Mouse (Mus musculus): ENCODE measurements around the gene Shroom1. TPM values are rescaled to one million over a fixed set of nuclear protein-coding genes. Genes with fewer than 3 reads are reported as not detected.
A peak's percentile ranks its signal among the peaks of the same experiment; 100 is the strongest.

The Shroom1 gene
- polyA plus RNA-seq, 1 experiment from 2014 or later: 2.5 TPM

DNA sequence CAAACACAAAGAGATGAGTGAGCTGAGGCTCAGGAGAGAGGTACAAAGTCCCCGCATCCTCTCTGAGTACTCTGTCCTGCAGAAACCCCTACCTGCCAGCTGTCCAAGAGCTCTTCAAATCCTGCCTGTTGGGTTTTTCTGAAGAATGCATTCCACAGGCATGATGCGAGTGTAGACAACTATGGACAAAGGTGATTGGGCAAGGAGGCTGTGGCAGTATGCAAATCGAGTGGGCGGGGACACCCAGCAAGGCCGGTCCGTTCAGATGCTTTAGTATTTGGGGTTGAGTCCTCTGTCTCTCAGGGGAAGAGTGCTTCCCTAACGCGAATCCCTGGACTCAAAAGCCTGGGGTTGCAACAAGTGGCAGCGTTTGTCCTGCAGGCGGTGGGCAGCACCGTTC lies 43.6 kb downstream of the Shroom1 start:
- Histone ChIP-seq H3K4me1 (replicated peaks; ENCODE audit: control insufficient read depth, insufficient read depth, low read length) (0 out of 2 replicates have a peak, but pooled peaks cover 3% of the 10 kb centered on the region), H3K36me3 (replicated peaks; ENCODE audit: control insufficient read depth, insufficient read depth) (no peaks in the 10 kb centered on the region), H3K27me3 (ENCODE audit: control insufficient read depth, insufficient read depth, low read length) (peaks cover 32% of the 10 kb centered on the region), H3K4me2 (replicated peaks) (no peak overlapping the region), H3K9me3 (ENCODE audit: control insufficient read depth, low read length) (no peaks in the 10 kb centered on the region), H3K9ac (no peak overlapping the region), H3K27ac (no peak overlapping the region), H3K4me3 (replicated peaks; ENCODE audit: low read length) (no peak overlapping the region)
- 13% methylated on average over 11 of the region's 11 CpGs for WGBS
- ATAC-seq (ENCODE audit: low FRiP score) (no peak), DNase-seq (ENCODE audit: low spot score) (no peak)

GRCm38 (mm10) chr11:53502039-53502765 lies 45.2 kb downstream of the Shroom1 start:
- Histone ChIP-seq H3K27ac (no peak overlapping the region), H3K4me1 (replicated peaks; ENCODE audit: control insufficient read depth, insufficient read depth, low read length) (no peaks in the 10 kb centered on the region), H3K9ac (no peak overlapping the region), H3K36me3 (replicated peaks; ENCODE audit: control insufficient read depth, insufficient read depth) (no peaks in the 10 kb centered on the region), H3K4me3 (replicated peaks; ENCODE audit: low read length) (no peak overlapping the region), H3K27me3 (ENCODE audit: control insufficient read depth, insufficient read depth, low read length) (peaks cover 24% of the 10 kb centered on the region; the same call in 1 of the 2 replicates), H3K4me2 (replicated peaks) (no peak overlapping the region), H3K9me3 (ENCODE audit: control insufficient read depth, low read length) (no peaks in the 10 kb centered on the region)
- DNase-seq (ENCODE audit: low spot score) (no peak), ATAC-seq (ENCODE audit: low FRiP score) (no peak)
- 84% methylated on average over 8 of the region's 8 CpGs for WGBS

GRCm38 (mm10) chr11:53503738-53504137 lies 46.7 kb downstream of the Shroom1 start:
- ATAC-seq (ENCODE audit: low FRiP score): no peak
- no peak for DNase-seq (ENCODE audit: low spot score)
- 89% methylated on average over 5 of the region's 5 CpGs for WGBS
- H3K27me3 ChIP-seq (ENCODE audit: control insufficient read depth, insufficient read depth, low read length): peaks cover 18% of the 10 kb centered on the region; the same call in 1 of the 2 replicates
- H3K4me3 ChIP-seq (replicated peaks; ENCODE audit: low read length): no peak overlapping the region
- no peak overlapping the region for H3K27ac ChIP-seq
- no peaks in the 10 kb centered on the region for H3K4me1 ChIP-seq (replicated peaks; ENCODE audit: control insufficient read depth, insufficient read depth, low read length)
- no peak overlapping the region for H3K9ac ChIP-seq
- H3K4me2 ChIP-seq (replicated peaks): no peak overlapping the region
- H3K36me3 ChIP-seq (replicated peaks; ENCODE audit: control insufficient read depth, insufficient read depth): no peaks in the 10 kb centered on the region
- no peaks in the 10 kb centered on the region for H3K9me3 ChIP-seq (ENCODE audit: control insufficient read depth, low read length)

- Histone ChIP-seq H3K9ac (no peak overlapping the region), H3K36me3 (replicated peaks; ENCODE audit: control insufficient read depth, insufficient read depth) (no peaks in the 10 kb centered on the region), H3K9me3 (ENCODE audit: control insufficient read depth, low read length) (no peaks in the 10 kb centered on the region), H3K27me3 (ENCODE audit: control insufficient read depth, insufficient read depth, low read length) (peaks cover 16% of the 10 kb centered on the region; the same call in 1 of the 2 replicates), H3K4me3 (replicated peaks; ENCODE audit: low read length) (no peak overlapping the region), H3K27ac (no peak overlapping the region), H3K4me1 (replicated peaks; ENCODE audit: control insufficient read depth, insufficient read depth, low read length) (no peaks in the 10 kb centered on the region), H3K4me2 (replicated peaks) (no peak overlapping the region)
- no peak for ATAC-seq (ENCODE audit: low FRiP score)
- no peak for DNase-seq (ENCODE audit: low spot score)
- 95% methylated on average over 8 of the region's 8 CpGs for WGBS
Measured at GRCm38 (mm10) chr11:53504376-53504775, 47.4 kb downstream of the Shroom1 start.

- Histone ChIP-seq H3K9ac (no peak overlapping the region), H3K27me3 (ENCODE audit: control insufficient read depth, insufficient read depth, low read length) (peaks cover 14% of the 10 kb centered on the region; the same call in 1 of the 2 replicates), H3K4me1 (replicated peaks; ENCODE audit: control insufficient read depth, insufficient read depth, low read length) (no peaks in the 10 kb centered on the region), H3K4me3 (replicated peaks; ENCODE audit: low read length) (no peak overlapping the region), H3K9me3 (ENCODE audit: control insufficient read depth, low read length) (no peaks in the 10 kb centered on the region), H3K27ac (no peak overlapping the region), H3K4me2 (replicated peaks) (no peak overlapping the region), H3K36me3 (replicated peaks; ENCODE audit: control insufficient read depth, insufficient read depth) (no peaks in the 10 kb centered on the region)
- DNase-seq (ENCODE audit: low spot score): peak; percentile 49
- no peak for ATAC-seq (ENCODE audit: low FRiP score)
- 37% methylated on average over 5 of the region's 5 CpGs for WGBS
Measured at GRCm38 (mm10) chr11:53505026-53505663, 48.1 kb downstream of the Shroom1 start.

DNA sequence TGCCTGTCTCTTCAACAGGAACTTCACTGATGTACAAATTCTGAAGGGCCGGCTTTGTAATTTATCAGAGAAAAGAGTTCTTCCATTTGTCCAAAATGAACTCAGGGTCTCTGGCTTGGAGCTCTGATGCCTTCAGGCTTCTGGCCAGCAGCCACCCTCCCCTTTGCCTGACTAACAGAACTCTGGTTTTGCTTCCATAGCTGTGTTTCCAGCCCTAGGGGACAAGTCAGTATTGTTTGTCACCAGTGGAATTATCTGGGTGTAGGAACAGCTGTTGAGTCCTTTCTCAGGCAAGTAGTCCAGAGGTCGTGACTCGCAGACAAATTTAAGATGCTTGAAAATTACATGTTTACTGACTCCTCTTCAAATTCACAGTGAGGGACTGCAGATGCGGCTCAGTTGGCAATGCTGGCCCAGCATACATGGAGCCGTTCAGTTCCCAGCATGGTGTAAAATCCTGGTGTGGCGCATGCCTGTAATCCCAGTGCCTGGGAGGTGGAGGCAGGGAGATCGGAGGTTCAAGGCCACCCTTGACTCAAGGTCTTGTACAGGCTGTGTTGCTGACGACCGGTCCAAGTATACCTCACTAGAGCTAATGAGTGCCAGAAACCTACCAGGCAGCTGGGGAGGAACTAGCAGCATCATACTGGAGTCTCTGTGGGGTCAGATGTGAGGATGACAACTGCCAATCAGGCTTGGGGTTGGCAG lies 50.2 kb downstream of the Shroom1 start:
- H3K27me3 ChIP-seq (ENCODE audit: control insufficient read depth, insufficient read depth, low read length): no peaks in the 10 kb centered on the region
- WGBS: 85% methylated on average over 9 of the region's 9 CpGs

GRCm38 (mm10) chr11:53508152-53508551 lies 51.1 kb downstream of the Shroom1 start:
- Histone ChIP-seq H3K27ac (no peak overlapping the region), H3K4me3 (replicated peaks; ENCODE audit: low read length) (no peak overlapping the region), H3K27me3 (ENCODE audit: control insufficient read depth, insufficient read depth, low read length) (no peaks in the 10 kb centered on the region), H3K4me1 (replicated peaks; ENCODE audit: control insufficient read depth, insufficient read depth, low read length) (no peaks in the 10 kb centered on the region), H3K9ac (no peak overlapping the region), H3K9me3 (ENCODE audit: control insufficient read depth, low read length) (no peaks in the 10 kb centered on the region), H3K36me3 (replicated peaks; ENCODE audit: control insufficient read depth, insufficient read depth) (no peaks in the 10 kb centered on the region), H3K4me2 (replicated peaks) (no peak overlapping the region)
- DNase-seq (ENCODE audit: low spot score) (no peak), ATAC-seq (ENCODE audit: low FRiP score) (no peak)
- 45% methylated on average over 7 of the region's 7 CpGs for WGBS

More for the DNA sequence above, 50.2 kb downstream of the Shroom1 start:
- ATAC-seq (ENCODE audit: low FRiP score): no peak
- Histone ChIP-seq H3K27ac (no peak overlapping the region), H3K9me3 (ENCODE audit: control insufficient read depth, low read length) (no peaks in the 10 kb centered on the region), H3K4me1 (replicated peaks; ENCODE audit: control insufficient read depth, insufficient read depth, low read length) (no peaks in the 10 kb centered on the region), H3K4me3 (replicated peaks; ENCODE audit: low read length) (no peak overlapping the region), H3K36me3 (replicated peaks; ENCODE audit: control insufficient read depth, insufficient read depth) (no peaks in the 10 kb centered on the region), H3K9ac (no peak overlapping the region), H3K4me2 (replicated peaks) (no peak overlapping the region)
- DNase-seq (ENCODE audit: low spot score): no peak

DNA sequence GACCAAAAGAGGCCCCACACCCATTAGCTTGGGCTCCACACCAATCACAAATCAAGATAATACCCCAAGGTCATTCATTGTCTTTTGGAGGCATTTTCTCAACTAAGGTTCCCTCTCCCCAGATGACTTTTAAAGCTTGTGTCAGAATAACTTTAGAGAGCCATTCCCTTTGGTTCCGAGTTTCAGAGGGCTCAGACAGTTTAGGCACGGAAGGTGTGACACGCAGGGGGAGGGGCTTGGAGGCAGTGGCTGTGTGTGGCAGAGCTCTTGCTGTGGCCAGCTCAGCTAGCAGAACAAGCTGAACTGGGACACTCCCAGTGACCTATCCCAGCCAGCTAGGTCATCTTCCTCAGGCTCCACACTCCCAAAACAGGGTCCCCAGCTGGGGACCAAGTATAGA lies 51.6 kb downstream of the Shroom1 start:
- WGBS: 59% methylated on average over 3 of the region's 3 CpGs
- Histone ChIP-seq H3K27me3 (ENCODE audit: control insufficient read depth, insufficient read depth, low read length) (no peaks in the 10 kb centered on the region), H3K36me3 (replicated peaks; ENCODE audit: control insufficient read depth, insufficient read depth) (no peaks in the 10 kb centered on the region), H3K4me1 (replicated peaks; ENCODE audit: control insufficient read depth, insufficient read depth, low read length) (no peaks in the 10 kb centered on the region), H3K27ac (no peak overlapping the region), H3K4me3 (replicated peaks; ENCODE audit: low read length) (no peak overlapping the region), H3K4me2 (replicated peaks) (no peak overlapping the region), H3K9ac (no peak overlapping the region), H3K9me3 (ENCODE audit: control insufficient read depth, low read length) (no peaks in the 10 kb centered on the region)
- ATAC-seq (ENCODE audit: low FRiP score): no peak
- DNase-seq (ENCODE audit: low spot score): no peak

DNA sequence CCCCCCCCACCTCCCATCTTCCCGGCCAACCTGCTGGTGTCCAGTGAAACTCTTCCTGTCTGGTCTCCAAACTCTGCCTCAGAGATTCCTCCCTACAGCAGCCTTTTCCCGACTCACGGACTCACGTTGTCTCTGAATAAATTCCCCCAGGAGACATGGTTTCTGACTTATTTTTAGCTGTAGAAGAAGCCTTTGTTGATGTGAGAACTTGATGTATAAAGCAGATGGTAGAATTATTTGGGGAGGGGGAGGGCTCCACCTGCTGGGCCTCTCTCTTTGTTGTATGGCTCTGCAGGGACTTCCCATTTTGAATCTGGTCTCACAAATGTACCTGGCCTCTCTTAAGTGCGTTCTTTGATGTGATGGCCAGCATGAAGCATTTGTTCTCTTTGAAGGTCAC lies 53.3 kb downstream of the Shroom1 start:
- DNase-seq (ENCODE audit: low spot score): no peak
- H3K36me3 ChIP-seq (replicated peaks; ENCODE audit: control insufficient read depth, insufficient read depth): no peaks in the 10 kb centered on the region
- no peaks in the 10 kb centered on the region for H3K9me3 ChIP-seq (ENCODE audit: control insufficient read depth, low read length)
- H3K27me3 ChIP-seq (ENCODE audit: control insufficient read depth, insufficient read depth, low read length): peaks cover 4% of the 10 kb centered on the region; the same call in 1 of the 2 replicates
- H3K4me3 ChIP-seq (replicated peaks; ENCODE audit: low read length): no peak overlapping the region
- no peak overlapping the region for H3K4me2 ChIP-seq (replicated peaks)
- no peak overlapping the region for H3K27ac ChIP-seq
- ATAC-seq (ENCODE audit: low FRiP score): no peak
- no peaks in the 10 kb centered on the region for H3K4me1 ChIP-seq (replicated peaks; ENCODE audit: control insufficient read depth, insufficient read depth, low read length)
- no peak overlapping the region for H3K9ac ChIP-seq
- WGBS: 49% methylated on average over 5 of the region's 5 CpGs
